Mouse (Mus musculus) liver, embryonic 15.5 days (tissue): ENCODE measurements around the gene Crip2. TPM values are rescaled to one million over a fixed set of nuclear protein-coding genes. Genes with fewer than 3 reads are reported as not detected.

Experiments
- ATAC-seq: fragments of 200-750 bp; cut with Nextera tagmentation; 2 replicates; pipeline ENCODE4 v1.8.0; 2017; ENCODE audit warnings: moderate number of reproducible peaks, mild to moderate bottlenecking, moderate library complexity; ENCODE audit not compliant: insufficient read depth
- H3K27ac ChIP-seq: fragments of 300-500 bp; sonication (generic); replicated peaks from 2 replicates; pipeline ENCODE4 v1.5.1; 2015; ENCODE audit warnings: mild to moderate bottlenecking, inconsistent platforms
- H3K27me3 ChIP-seq: fragments of 300-500 bp; sonication (generic); 2 replicates; pipeline ENCODE4 v1.6.1; 2015; ENCODE audit warnings: mild to moderate bottlenecking, inconsistent platforms
- H3K36me3 ChIP-seq: fragments of 300-500 bp; sonication (generic); replicated peaks from 2 replicates; pipeline ENCODE4 v1.6.1; 2015; ENCODE audit warnings: moderate library complexity, mild to moderate bottlenecking, inconsistent platforms
- H3K4me1 ChIP-seq: fragments of 300-500 bp; sonication (generic); replicated peaks from 2 replicates; pipeline ENCODE4 v1.6.1; 2015; ENCODE audit warnings: inconsistent platforms
- H3K4me2 ChIP-seq: fragments of 300-500 bp; sonication (generic); 2 replicates; pipeline ENCODE4 v1.6.1; 2015; ENCODE audit warnings: moderate library complexity, mild to moderate bottlenecking, inconsistent platforms
- H3K4me3 ChIP-seq: fragments of 300-500 bp; sonication (generic); replicated peaks from 2 replicates; pipeline ENCODE4 v1.5.1; 2015; ENCODE audit warnings: mild to moderate bottlenecking, inconsistent platforms
- H3K9ac ChIP-seq: fragments of 300-500 bp; sonication (generic); 2 replicates; pipeline ENCODE4 v1.6.1; 2015; ENCODE audit warnings: moderate library complexity, mild to moderate bottlenecking, inconsistent platforms
- H3K9me3 ChIP-seq: fragments of 300-500 bp; sonication (generic); replicated peaks from 2 replicates; pipeline ENCODE4 v1.6.1; 2016; ENCODE audit warnings: inconsistent platforms
- WGBS: fragments of 180-500 bp; shearing (Covaris S2); methylation state at CpG from one replicate; pipeline ENCODE4 v1.1.7; 2015; ENCODE audit warnings: mixed read lengths; ENCODE audit not compliant: insufficient replicate concordance; 5-methylcytosine and 5-hydroxymethylcytosine counted together
- polyA plus RNA-seq: library from polyadenylated mRNA; unstranded; fragments of >200 nt; fragmentation: Nextera tagmentation; extraction: Ambion mirVana; gene quantifications from 2 replicates; pipeline ENCODE4 v1.2.1, GENCODE M21; 2015

Crip2 gene
- polyA plus RNA-seq: 45.1 and 51.5 TPM in 2 replicates

- Histone ChIP-seq H3K9me3 (no peaks in the 10 kb centered on the region), H3K4me3 (peak within 1 kb of the TSS; percentile 67), H3K27ac (peak within 1 kb of the TSS; percentile 60), H3K9ac (peak within 1 kb of the TSS; percentile 55), H3K27me3 (peaks cover 60% of the 10 kb centered on the region), H3K4me1 (peaks cover 53% of the 10 kb centered on the region), H3K4me2 (peak within 1 kb of the TSS; percentile 98), H3K36me3 (peaks cover 35% of the 10 kb centered on the region)
- WGBS: under 1% methylated on average over 67 of the region's 68 CpGs
- ATAC-seq: peak; percentile 87
Observed at GRCm38 (mm10) chr12:113139908-113140615, at the start of gene Crip2. Crip2 (plus strand) TSS chr12:113140236.

- Histone ChIP-seq H3K27ac (no peak overlapping the region), H3K36me3 (no peaks in the 10 kb centered on the region), H3K9ac (no peak overlapping the region), H3K4me2 (peak overlapping the region; percentile 97; the same call in 1 of the 2 replicates), H3K4me3 (no peak overlapping the region; the same call in 1 of the 2 replicates), H3K9me3 (no peaks in the 10 kb centered on the region), H3K27me3 (peaks cover 21% of the 10 kb centered on the region; the same call in 1 of the 2 replicates), H3K4me1 (peaks cover 41% of the 10 kb centered on the region)
- ATAC-seq: no peak
- WGBS: 63% methylated on average over 5 of the region's 5 CpGs
Observed at GRCm38 (mm10) chr12:113097040-113097439, 43.0 kb upstream of the Crip2 start.

GRCm38 (mm10) chr12:113097749-113098281 is 42.2 kb upstream of the Crip2 start, which contains the start of gene Mta1:
Mta1 (plus strand) TSS chr12:113098278.
- Histone ChIP-seq H3K4me2 (peak within 1 kb of the TSS; percentile 97), H3K27ac (peak within 1 kb of the TSS; percentile 86), H3K9ac (peak within 1 kb of the TSS; percentile 98), H3K9me3 (no peaks in the 10 kb centered on the region), H3K27me3 (peaks cover 21% of the 10 kb centered on the region; the same call in 1 of the 2 replicates), H3K36me3 (no peaks in the 10 kb centered on the region; the same call in 1 of the 2 replicates), H3K4me3 (peak within 1 kb of the TSS; percentile 92), H3K4me1 (peaks cover 49% of the 10 kb centered on the region)
- WGBS: 3% methylated on average over 39 of the region's 53 CpGs
- ATAC-seq: peak; percentile 64

GRCm38 (mm10) chr12:113098530-113099151 is 41.4 kb upstream of the Crip2 start:
- Histone ChIP-seq H3K36me3 (no peaks in the 10 kb centered on the region; the same call in 1 of the 2 replicates), H3K9ac (peak overlapping the region; percentile 98), H3K4me1 (peaks cover 56% of the 10 kb centered on the region), H3K4me3 (peak overlapping the region; percentile 92), H3K9me3 (no peaks in the 10 kb centered on the region), H3K27me3 (peaks cover 21% of the 10 kb centered on the region; the same call in 1 of the 2 replicates), H3K4me2 (peak overlapping the region; percentile 97), H3K27ac (peak overlapping the region; percentile 86)
- ATAC-seq: peak; percentile 17; the same call in 1 of the 2 replicates
- WGBS: under 1% methylated on average over 58 of the region's 60 CpGs

GRCm38 (mm10) chr12:113099470-113100237 is 40.4 kb upstream of the Crip2 start:
- Histone ChIP-seq H3K4me2 (peak overlapping the region; percentile 97), H3K9ac (peak overlapping the region; percentile 98), H3K9me3 (no peaks in the 10 kb centered on the region), H3K4me3 (peak overlapping the region; percentile 92), H3K27ac (peak overlapping the region; percentile 86), H3K4me1 (peaks cover 67% of the 10 kb centered on the region), H3K36me3 (no peaks in the 10 kb centered on the region; the same call in 1 of the 2 replicates), H3K27me3 (peaks cover 21% of the 10 kb centered on the region; the same call in 1 of the 2 replicates)
- 11% methylated on average over 6 of the region's 6 CpGs for WGBS
- ATAC-seq: no peak

- ATAC-seq: no peak
- H3K4me2 ChIP-seq: 0 out of 2 replicates have a peak overlapping the region, but pooled peaks have one; percentile 97
- H3K9ac ChIP-seq: no peak overlapping the region
- no peaks in the 10 kb centered on the region; the same call in 1 of the 2 replicates for H3K36me3 ChIP-seq
- 0 out of 2 replicates have a peak overlapping the region, but pooled peaks have one; percentile 30 for H3K27ac ChIP-seq
- H3K4me3 ChIP-seq: no peak overlapping the region
- peaks cover 21% of the 10 kb centered on the region; the same call in 1 of the 2 replicates for H3K27me3 ChIP-seq
- 66% methylated on average over 5 of the region's 5 CpGs for WGBS
- peaks cover 76% of the 10 kb centered on the region for H3K4me1 ChIP-seq
- no peaks in the 10 kb centered on the region for H3K9me3 ChIP-seq
Observed at GRCm38 (mm10) chr12:113100448-113101076, 39.5 kb upstream of the Crip2 start.

GRCm38 (mm10) chr12:113101251-113101960 is 38.6 kb upstream of the Crip2 start:
- Histone ChIP-seq H3K9me3 (no peaks in the 10 kb centered on the region), H3K4me1 (peaks cover 84% of the 10 kb centered on the region)

GRCm38 (mm10) chr12:113102461-113102860 is 37.6 kb upstream of the Crip2 start:
- no peak overlapping the region for H3K4me3 ChIP-seq
- no peak for ATAC-seq
- H3K36me3 ChIP-seq: no peaks in the 10 kb centered on the region; the same call in 1 of the 2 replicates
- peaks cover 4% of the 10 kb centered on the region; the same call in 1 of the 2 replicates for H3K27me3 ChIP-seq
- H3K27ac ChIP-seq: peak overlapping the region; percentile 38; the same call in 1 of the 2 replicates
- H3K4me1 ChIP-seq: peaks cover 90% of the 10 kb centered on the region
- H3K4me2 ChIP-seq: no peak overlapping the region
- no peak overlapping the region for H3K9ac ChIP-seq
- H3K9me3 ChIP-seq: no peaks in the 10 kb centered on the region
- 54% methylated on average over 6 of the region's 6 CpGs for WGBS

More at GRCm38 (mm10) chr12:113101251-113101960, 38.6 kb upstream of the Crip2 start:
- H3K27ac ChIP-seq: 0 out of 2 replicates have a peak overlapping the region, but pooled peaks have one; percentile 30
- no peak overlapping the region for H3K4me3 ChIP-seq
- H3K9ac ChIP-seq: no peak overlapping the region
- 65% methylated on average over 9 of the region's 9 CpGs for WGBS
- no peak for ATAC-seq
- H3K36me3 ChIP-seq: no peaks in the 10 kb centered on the region; the same call in 1 of the 2 replicates
- H3K4me2 ChIP-seq: no peak overlapping the region
- H3K27me3 ChIP-seq: peaks cover 14% of the 10 kb centered on the region; the same call in 1 of the 2 replicates

- 70% methylated on average over 8 of the region's 8 CpGs for WGBS
- Histone ChIP-seq H3K36me3 (no peaks in the 10 kb centered on the region; the same call in 1 of the 2 replicates), H3K4me2 (no peak overlapping the region), H3K4me3 (no peak overlapping the region), H3K9ac (no peak overlapping the region), H3K4me1 (peaks cover 95% of the 10 kb centered on the region), H3K27me3 (no peaks in the 10 kb centered on the region), H3K9me3 (no peaks in the 10 kb centered on the region), H3K27ac (peak overlapping the region; percentile 43; the same call in 1 of the 2 replicates)
- ATAC-seq: no peak
Observed at GRCm38 (mm10) chr12:113103846-113104451, 36.1 kb upstream of the Crip2 start.
